Mouse (Mus musculus): ENCODE data around the gene Adgrg5.
A peak's percentile ranks its signal among the peaks of the same experiment; 100 is the strongest.

Adgrg5 gene

GRCm38 (mm10) chr8:94967071-94967470 is 43.6 kb downstream of the Adgrg5 start:
- DNase-seq (ENCODE audit: low spot score): no peak

GRCm38 (mm10) chr8:94967554-94967953 is 44.1 kb downstream of the Adgrg5 start:
- peak; percentile 67 for DNase-seq (ENCODE audit: low spot score)

GRCm38 (mm10) chr8:94973270-94973669 is 49.8 kb downstream of the Adgrg5 start:
- no peak for DNase-seq (ENCODE audit: low spot score)

GRCm38 (mm10) chr8:94973786-94974185 is 50.3 kb downstream of the Adgrg5 start:
- no peak for DNase-seq (ENCODE audit: low spot score)

- no peak for DNase-seq (ENCODE audit: low spot score)
Observed at GRCm38 (mm10) chr8:94974467-94975165, 51.1 kb downstream of the Adgrg5 start, which contains the start of gene Adgrg1. TSS of gene Adgrg1 (plus strand) at chr8:94974751.

GRCm38 (mm10) chr8:94976651-94977417 is 53.3 kb downstream of the Adgrg5 start:
- DNase-seq (ENCODE audit: low spot score): no peak

GRCm38 (mm10) chr8:94978131-94978530 is 54.6 kb downstream of the Adgrg5 start:
- DNase-seq (ENCODE audit: low spot score): no peak

- DNase-seq (ENCODE audit: low spot score): no peak
Observed at GRCm38 (mm10) chr8:94978593-94979319, 55.3 kb downstream of the Adgrg5 start.

- DNase-seq (ENCODE audit: low spot score): no peak
Observed at GRCm38 (mm10) chr8:94980176-94980575, 56.7 kb downstream of the Adgrg5 start.

GRCm38 (mm10) chr8:94980976-94981375 is 57.5 kb downstream of the Adgrg5 start:
- no peak for DNase-seq (ENCODE audit: low spot score)

- no peak for DNase-seq (ENCODE audit: low spot score)
Observed at GRCm38 (mm10) chr8:94981848-94982247, 58.4 kb downstream of the Adgrg5 start.

- no peak for DNase-seq (ENCODE audit: low spot score)
Observed at GRCm38 (mm10) chr8:94983146-94983545, 59.7 kb downstream of the Adgrg5 start.

- peak; percentile 67 for DNase-seq (ENCODE audit: low spot score)
Observed at GRCm38 (mm10) chr8:94983881-94984516, 60.5 kb downstream of the Adgrg5 start.

GRCm38 (mm10) chr8:94985023-94985422 is 61.5 kb downstream of the Adgrg5 start:
- peak; percentile 64 for DNase-seq (ENCODE audit: low spot score)

GRCm38 (mm10) chr8:94986676-94987075 is 63.2 kb downstream of the Adgrg5 start:
- peak; percentile 81 for DNase-seq (ENCODE audit: low spot score)

GRCm38 (mm10) chr8:94987553-94987952 is 64.1 kb downstream of the Adgrg5 start:
- DNase-seq (ENCODE audit: low spot score): peak; percentile 70

- DNase-seq (ENCODE audit: low spot score): no peak
Observed at GRCm38 (mm10) chr8:94988619-94989018, 65.1 kb downstream of the Adgrg5 start.

- no peak for DNase-seq (ENCODE audit: low spot score)
Observed at GRCm38 (mm10) chr8:94989711-94990110, 66.2 kb downstream of the Adgrg5 start.

- DNase-seq (ENCODE audit: low spot score): no peak
Observed at GRCm38 (mm10) chr8:94990598-94991453, 67.3 kb downstream of the Adgrg5 start.

GRCm38 (mm10) chr8:94991454-94991994 is 68.0 kb downstream of the Adgrg5 start:
- no peak for DNase-seq (ENCODE audit: low spot score)

- DNase-seq (ENCODE audit: low spot score): no peak
Observed at GRCm38 (mm10) chr8:94992010-94992409, 68.5 kb downstream of the Adgrg5 start.
